Mouse (Mus musculus): ENCODE measurements around the gene Cpm.

Cpm gene

GRCm38 (mm10) chr10:117662316-117663055 lies 33.2 kb downstream of the Cpm start:
- no peak for DNase-seq (ENCODE audit: low spot score in 2 of 2)

DNA sequence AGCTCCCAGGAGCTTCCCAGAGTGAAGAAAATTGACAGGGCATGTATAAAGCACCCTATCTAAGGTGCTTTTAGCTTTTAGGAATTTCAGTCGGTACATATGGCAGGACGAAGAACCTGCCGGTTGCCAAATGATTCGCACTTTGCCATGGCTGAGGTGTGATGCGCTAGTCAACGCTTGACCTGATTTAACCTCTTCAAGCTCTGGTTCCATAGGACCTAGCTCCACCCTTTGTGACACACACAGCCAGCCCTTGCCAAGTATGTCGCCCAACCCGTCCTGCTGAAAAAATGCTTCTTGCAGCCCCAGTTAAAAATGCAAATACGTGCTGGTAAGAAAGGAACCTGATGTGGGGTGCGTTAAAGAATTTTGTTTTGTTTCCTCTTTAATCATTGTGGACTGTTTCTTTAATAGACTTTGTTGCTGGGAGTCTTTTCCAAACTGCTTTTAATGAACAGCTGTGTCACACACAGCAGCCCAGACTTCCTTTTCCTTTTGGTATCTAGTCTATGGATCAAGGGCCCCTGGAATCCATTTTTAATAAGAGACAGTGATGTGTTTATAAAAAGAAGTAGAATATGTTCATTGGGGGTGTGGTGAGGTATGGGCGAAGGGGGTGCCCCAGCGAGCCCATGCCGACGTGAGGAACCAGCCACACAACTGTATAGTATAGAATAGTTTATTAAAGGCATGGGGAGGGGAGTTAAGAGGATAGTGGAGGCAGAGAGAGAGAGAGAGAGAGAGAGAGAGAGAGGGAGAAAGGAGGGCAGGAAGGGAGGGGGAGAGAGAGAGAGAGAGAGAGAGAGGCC lies 34.0 kb downstream of the Cpm start:
- DNase-seq (ENCODE audit: low spot score in 2 of 2): no peak

DNA sequence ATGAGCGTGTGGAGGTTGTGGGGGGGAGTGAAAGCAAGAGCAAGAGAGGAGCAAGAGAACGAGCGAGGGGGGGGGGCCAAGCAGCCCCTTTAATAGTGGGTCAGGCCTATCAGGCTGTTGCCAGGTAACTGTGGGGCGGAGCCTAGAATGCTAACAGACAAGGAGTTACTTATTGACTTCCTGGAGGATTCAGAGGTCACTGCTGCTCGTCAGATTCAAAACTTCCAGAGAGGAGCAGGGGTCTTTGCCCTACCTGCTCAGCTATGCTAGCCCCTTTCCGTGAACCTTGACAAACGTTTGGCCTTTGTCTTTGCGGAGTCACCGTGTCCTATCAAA lies 34.5 kb downstream of the Cpm start:
- DNase-seq (ENCODE audit: low spot score in 2 of 2): no peak

DNA sequence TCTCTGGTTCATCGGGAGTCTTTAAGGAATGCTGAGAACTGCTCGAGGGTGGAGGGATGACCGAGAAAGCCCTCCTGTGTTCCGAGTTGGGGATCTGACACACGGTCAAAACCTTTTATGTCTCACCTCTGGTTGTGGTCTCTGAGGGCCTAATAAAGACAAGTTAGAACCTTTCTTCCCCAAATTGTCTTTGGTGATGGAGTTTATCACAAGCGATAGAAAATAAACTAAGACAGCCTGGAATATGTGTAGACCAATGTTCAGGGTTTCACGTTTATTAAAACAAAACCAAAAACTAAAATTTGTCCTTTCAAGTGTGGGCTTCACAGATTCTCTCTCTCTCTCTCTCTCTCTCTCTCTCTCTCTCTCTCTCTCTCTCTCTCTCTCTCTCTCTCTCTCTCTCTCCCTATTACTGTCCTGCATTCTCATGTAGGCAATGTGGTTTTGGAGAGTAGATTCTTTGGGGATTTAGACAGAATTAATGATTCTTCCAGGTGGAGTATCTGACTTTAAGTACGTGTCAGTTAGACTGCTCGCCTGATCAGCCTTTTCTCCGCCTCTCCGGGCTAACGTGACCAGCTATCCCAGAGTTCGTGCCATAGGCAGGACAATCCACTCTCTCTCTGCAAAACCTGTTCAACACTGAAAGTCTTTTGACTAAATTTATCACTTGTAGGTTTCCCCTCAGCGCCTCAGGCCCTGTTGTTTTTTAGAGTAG lies 35.1 kb downstream of the Cpm start:
- DNase-seq (ENCODE audit: low spot score in 2 of 2): no peak

GRCm38 (mm10) chr10:117664926-117665209 lies 35.6 kb downstream of the Cpm start:
- DNase-seq (ENCODE audit: low spot score in 2 of 2): no peak

- DNase-seq (ENCODE audit: low spot score in 2 of 2): no peak
Measured at GRCm38 (mm10) chr10:117665376-117666275, 36.3 kb downstream of the Cpm start.

DNA sequence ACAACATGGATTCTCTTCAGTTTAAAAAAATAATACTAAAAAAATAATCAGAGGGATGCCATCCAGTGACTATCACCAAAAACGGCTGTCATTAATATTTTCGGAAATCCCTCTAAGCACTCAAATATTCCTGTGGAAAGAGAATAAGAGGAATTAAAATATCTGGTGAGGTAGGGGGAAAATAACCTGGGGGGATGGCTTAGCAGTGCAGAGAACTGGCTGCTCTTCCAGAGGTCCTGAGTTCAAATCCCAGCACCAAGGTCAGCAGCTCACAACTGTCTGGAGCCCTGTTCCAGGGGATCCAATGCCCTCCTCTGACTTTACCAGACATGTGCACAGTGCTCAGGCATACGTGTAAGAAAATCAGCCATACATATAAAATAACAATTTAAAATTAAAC lies 37.1 kb downstream of the Cpm start:
- no peak for DNase-seq (ENCODE audit: low spot score in 2 of 2)

DNA sequence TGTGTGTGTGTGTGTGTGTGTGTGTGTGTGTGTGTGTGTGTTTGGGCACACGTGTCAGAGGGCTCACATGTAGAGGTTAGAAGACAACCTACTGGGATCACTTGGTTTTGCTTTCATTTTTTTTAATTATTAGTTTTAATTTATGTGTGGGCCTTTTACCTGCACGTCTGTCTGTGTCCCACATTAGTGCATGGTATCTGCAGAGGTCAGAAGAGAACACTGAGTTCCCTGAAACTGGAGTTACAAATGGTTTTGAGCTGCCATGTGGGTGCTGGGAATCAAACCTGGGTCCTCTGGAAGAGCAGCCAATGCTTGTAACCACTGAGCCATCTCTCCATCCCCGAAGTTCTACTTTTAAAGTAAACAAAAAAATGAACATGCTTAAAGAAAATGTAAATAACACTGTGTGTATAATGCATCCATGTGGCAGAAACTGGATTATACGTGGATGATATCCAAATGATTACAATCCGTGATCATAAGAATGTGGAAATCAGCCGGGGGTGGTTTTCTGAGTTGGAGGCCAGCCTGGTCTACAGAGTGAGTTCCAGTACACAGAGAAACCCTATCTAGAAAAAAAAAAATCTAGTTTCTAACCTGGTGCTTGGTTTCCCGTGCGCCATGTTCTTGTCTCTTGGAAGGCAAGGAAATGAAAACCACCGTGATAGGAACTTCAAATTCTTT lies 37.8 kb downstream of the Cpm start:
- no peak for DNase-seq (ENCODE audit: low spot score in 2 of 2)

DNA sequence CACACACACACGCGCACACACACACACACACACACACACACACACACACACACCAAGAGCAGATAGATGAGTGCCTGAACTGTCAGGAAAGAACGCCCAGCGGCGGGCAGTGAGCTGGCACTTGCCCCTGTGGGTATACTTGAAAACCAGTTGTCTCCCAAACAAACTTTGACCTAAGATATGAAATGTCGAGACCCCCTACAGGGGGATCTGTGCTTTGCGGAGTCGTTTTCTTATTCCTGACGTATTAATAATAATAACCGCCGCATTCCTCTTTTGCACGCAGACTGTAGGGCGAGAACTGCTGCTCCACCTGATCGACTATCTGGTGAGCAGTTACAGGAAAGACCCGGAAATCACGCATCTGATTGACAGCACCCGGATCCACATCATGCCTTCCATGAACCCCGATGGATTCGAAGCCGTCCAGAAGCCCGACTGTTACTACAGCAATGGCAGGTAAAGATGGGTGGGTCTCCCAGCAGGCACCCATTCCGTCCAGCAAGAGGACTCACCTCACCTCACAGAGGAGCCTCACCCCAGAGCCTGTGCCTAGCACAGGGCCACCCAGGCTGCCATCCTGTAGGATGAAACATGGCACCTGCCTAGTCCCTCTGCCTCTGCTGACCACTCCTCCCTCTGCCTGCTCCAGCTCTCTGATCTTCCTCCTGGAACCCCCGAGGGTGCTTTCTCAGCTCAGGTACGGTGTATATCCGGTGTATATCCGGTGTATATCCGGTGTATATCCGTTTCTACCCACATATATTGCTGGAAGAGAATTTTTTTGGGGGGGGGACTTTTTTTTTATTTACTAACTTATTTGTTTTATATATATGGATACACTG lies 38.6 kb downstream of the Cpm start:
- no peak for DNase-seq (ENCODE audit: low spot score in 2 of 2)

DNA sequence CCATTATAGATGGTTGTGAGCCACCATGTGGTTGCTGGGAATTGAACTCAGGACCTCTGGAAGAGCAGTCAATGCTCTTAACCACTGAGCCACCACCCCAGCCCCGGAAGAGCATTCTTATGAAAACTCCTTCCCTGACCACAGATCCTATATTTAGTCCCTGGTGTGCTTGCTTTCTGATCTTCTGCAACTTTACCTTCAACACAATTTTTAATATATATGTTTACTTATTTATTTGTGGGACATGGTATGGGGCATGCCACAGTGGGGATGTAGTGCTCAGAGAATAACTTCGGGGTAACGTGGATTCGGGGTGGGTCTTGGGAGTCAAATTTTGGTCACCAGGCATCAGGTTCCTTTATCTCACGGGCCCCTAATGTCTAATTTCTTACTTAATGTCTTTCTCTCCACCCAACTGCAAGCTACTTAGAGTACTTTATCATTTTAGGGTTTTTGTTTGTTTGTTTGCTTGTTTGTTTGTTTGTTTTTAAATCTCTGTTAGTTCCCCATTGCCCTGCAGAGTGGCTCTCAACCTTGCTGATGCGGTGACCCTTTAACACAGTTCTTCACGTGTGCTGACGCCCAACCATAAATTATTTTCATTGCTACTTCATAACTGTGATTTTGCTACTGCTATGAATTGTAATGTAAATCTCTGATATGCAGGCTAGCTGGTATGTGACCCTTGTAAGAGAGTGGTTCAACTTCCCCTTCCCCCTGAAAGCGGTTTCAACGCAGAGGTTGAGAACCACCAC lies 39.4 kb downstream of the Cpm start:
- no peak for DNase-seq (ENCODE audit: low spot score in 2 of 2)

DNA sequence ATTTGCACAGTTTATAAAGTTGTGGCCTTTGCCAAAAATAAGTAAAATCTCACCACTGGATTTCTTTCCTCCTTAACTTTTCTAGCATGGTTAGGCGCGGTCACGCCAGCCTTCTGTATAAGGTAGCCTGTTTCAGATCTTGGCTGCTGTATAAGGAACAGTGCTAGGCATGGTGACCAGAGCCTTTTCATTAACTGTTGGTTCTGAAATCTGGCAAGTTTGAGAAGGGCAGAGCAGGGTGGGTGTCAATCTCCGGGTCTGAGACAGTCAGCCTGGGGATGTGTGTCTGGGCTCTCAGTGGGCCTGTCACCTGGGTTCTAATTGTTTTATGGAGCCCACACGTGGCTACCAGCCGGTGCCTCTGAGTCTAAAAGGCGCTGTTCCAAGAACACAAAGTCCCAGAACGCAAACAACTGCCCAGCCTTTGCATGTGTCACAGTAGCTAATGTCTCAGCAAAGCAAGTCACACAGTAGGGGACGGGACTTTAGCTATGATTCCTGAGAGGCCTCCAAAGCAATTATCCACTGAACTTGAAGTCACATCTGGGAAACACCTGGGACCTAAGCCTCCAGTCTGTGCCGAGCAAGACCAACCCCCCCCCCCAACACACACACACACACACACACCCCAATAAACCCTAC lies 40.3 kb downstream of the Cpm start:
- DNase-seq (ENCODE audit: low spot score in 2 of 2): no peak

DNA sequence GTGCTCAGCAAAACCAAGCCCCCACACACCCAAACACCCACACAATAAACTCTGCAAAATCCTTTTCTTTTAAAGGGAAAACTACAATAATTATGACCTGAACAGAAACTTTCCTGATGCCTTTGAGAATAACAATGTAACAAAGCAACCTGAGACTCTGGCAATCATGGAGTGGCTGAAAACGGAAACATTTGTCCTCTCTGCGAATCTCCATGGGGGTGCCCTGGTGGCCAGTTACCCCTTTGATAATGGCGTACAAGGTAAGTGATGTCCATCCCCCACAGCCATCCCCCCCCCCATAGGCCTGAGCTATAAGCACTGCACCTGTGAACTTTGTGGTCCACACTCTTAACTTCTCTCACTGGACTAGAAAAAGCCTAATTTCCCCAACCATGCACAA lies 40.8 kb downstream of the Cpm start:
- DNase-seq (ENCODE audit: low spot score in 2 of 2): no peak

- DNase-seq (ENCODE audit: low spot score in 2 of 2): no peak
Measured at GRCm38 (mm10) chr10:117670791-117671190, 41.5 kb downstream of the Cpm start.

GRCm38 (mm10) chr10:117671266-117671665 lies 42.0 kb downstream of the Cpm start:
- DNase-seq (ENCODE audit: low spot score in 2 of 2): no peak

DNA sequence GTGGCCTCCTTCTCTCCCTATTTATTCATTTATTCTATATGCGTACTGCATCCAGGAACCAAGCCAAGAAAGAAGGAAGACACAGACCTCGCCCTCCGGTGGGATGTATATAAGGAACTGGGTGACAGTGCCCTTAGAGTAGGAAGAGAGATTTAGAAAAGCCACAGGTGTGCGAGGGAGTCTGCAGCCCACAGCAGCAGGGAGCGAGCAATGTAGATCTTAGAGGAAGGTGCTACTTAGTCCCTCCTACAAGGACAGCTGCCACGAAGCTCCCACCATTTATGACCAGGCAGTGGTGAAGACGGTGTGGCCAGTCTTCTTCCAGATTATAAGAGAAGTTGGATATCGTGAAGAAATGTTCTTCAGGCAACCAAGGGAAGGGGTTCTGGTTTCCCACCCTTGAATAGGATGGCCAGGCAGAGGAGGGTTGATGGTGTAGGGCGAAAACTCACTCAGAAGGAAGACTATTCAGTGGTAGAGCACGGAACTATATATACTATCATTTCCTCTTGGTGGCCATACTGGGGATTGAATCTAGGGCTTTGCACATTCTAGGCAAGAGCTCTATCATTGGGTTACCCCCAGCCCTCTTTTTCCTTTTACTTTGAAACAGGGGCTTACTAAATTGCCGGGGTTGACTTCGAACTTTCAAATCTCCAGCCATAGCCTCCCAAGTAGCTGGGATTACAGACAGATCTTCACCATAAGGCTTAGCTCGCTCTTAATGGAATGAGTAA lies 42.8 kb downstream of the Cpm start:
- DNase-seq (ENCODE audit: low spot score in 2 of 2): no peak

- DNase-seq (ENCODE audit: low spot score in 2 of 2): no peak
Measured at GRCm38 (mm10) chr10:117672693-117673092, 43.4 kb downstream of the Cpm start.

- no peak for DNase-seq (ENCODE audit: low spot score in 2 of 2)
Measured at GRCm38 (mm10) chr10:117673913-117674312, 44.6 kb downstream of the Cpm start.

DNA sequence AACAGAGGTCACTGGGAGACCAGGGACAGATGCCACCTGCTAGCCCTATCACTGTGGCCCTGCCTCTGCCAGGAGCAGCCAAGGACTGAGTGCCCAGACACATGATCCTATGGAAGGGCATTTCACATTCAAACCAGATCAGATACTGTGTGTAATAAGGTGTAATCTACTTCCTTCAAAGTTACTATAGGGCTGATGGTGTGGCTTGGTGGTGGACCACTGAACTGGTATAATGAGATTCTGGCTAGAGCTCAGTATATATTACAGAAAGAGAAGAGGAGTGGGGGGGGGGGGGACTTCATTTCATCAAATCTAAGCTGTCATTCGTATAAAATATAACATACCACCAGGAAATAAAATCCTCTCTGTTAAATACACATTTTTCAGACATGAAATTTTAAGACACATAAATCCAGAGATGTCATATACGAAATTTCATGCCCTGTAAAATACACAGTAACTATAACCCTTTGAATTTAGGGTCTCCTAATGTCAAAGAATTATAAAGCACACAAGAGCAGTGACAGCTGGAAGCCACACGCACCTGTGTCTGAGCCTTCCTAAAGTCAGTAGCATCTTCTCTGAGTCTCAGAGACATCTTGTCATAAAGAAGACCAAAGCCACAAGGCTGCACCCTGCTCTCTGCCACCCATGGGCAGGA lies 45.2 kb downstream of the Cpm start:
- no peak for DNase-seq (ENCODE audit: low spot score in 2 of 2)
